Mouse (Mus musculus): ENCODE measurements around the gene Pigc.

Pigc gene

DNA sequence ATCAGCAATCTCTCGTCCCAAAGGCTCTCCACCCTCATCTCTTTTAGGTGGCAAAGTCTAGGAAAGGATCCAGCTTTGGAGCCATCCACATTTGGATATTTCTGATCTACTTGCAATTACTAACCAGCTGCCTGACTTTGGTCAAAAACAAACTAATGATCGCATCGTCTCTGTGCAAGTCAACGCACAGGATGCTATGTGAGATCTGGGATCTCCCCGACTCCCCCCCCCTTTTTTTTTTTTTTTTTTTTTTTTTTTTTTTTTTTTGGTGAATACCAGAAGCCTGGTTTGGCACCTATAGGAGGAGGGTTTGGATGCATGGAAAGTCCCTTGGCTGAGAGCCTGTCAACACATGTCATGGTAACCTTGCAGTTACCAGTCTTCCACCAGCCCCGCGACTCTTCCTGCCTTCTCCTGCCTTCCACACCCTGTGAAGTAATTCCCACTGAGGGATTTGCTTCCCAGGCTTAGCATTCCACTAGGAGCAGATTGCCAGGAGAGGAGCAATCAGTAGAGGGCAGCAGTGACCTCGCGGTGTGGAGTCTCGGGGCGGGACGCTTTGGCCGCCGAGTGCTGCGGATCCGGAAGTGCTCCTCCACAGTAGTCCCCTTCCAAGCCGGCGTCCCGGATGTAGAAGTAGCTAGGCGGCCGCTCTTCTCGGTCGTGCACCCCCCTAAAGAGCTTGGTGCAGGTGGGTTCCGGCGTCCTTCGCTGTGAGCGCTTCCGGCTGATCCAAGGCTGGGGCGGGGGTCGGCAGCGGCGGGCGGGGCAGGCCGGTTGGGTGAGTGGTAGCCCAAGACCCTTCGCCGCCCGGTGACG lies at the start of gene Pigc:
Gene Pigc (plus strand): TSS at position 598 of the 819 bp plus-strand sequence.
- Histone ChIP-seq H3K36me3 (ENCODE audit: control insufficient read depth, insufficient read depth, low read length, poor library complexity, severe bottlenecking) (no peaks in the 10 kb centered on the region), H3K27me3 (ENCODE audit: control insufficient read depth, insufficient read depth, low read length, poor library complexity, severe bottlenecking) (no peaks in the 10 kb centered on the region)
- peak; percentile 85 for DNase-seq (ENCODE audit: low read depth, low spot score)

DNA sequence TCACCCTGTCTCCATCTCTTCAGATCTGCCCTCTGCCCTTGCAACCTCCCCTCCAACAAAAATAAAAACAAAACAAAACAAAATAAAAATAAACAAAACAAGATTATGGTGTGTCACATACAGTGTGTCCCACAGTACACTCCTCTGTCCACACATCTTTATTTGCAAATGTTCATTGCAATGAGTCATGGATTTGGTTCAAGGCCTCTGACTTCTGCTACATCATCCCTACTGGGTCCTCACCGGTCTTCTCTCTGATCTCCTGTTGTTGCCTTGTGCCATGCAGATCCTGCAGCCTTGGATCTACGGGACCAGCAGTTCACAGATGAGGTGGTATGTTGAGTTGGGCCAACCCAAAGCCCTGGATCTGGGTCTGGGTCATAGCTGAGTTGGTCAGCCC lies 49.4 kb upstream of the Pigc start:
- Histone ChIP-seq H3K27me3 (ENCODE audit: control insufficient read depth, insufficient read depth, low read length, poor library complexity, severe bottlenecking) (no peaks in the 10 kb centered on the region), H3K36me3 (ENCODE audit: control insufficient read depth, insufficient read depth, low read length, poor library complexity, severe bottlenecking) (no peaks in the 10 kb centered on the region)
- no peak for DNase-seq (ENCODE audit: low read depth, low spot score)

DNA sequence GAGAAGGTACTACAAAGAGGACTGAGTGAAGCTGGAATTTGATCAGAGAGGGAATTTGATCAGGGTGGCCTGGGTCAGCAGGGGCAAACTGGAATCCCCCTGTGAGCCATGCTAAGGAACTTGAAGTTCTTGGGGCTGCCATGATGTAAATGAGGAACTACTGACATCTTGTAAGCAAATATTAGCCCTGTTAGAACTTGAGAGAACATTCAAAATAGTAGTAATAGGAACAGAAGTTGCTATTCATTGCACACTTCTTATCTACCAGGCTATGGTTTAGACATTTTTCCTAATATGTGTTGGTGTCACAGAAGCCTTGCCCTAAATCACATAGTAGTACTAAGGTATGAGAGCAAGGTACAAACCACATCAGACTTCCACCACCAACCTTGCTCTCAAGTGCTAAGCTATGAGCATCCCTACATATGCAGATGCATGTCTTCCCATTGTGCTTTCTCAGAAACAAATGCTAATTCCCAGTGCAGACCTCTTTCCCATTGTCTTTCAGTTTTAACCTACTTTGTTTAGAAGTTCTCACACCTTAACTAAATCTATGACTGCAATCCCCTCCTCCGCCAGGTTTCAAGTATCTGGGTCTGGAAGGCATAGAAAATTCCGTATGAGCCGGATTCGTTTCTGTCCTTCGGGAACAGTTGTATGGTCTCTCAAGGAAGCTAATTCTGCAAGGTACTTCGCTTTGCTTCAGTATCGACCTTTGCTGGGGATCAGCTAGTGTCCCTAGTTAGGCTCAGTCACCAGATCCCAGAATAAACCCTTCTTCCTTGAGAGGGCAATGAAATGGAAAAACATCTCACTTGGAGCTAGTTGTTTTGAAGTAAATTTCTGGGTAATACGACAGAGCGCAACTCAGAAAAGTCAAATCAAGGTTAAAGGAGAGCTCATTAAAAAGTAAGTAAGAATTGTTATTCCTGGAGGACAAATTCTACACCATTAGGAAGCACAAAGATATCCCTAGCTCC lies 48.2 kb upstream of the Pigc start:
- no peak for DNase-seq (ENCODE audit: low read depth, low spot score)
- H3K36me3 ChIP-seq (ENCODE audit: control insufficient read depth, insufficient read depth, low read length, poor library complexity, severe bottlenecking) = no peaks in the 10 kb centered on the region
- no peaks in the 10 kb centered on the region for H3K27me3 ChIP-seq (ENCODE audit: control insufficient read depth, insufficient read depth, low read length, poor library complexity, severe bottlenecking)

DNA sequence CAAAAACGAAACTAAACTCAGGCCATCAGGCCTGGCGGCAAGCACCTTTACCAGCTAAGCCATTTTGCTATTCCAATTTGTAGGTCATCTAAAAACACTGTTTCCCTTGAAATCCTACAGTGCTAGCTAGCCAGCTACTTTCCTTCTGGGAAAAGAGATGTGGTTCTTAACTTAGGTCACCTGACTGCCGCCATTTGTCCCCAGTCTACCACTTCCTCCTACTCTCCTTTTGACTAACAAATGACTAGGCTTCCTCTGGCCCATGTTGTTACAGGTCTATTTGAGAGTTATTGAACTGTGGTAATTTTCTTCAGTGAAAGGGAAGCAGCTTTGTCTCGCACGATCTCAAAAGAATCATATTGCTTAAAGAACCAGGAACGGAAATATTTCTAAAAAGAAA lies 47.1 kb upstream of the Pigc start:
- H3K27me3 ChIP-seq (ENCODE audit: control insufficient read depth, insufficient read depth, low read length, poor library complexity, severe bottlenecking) = no peaks in the 10 kb centered on the region
- peak; percentile 75 for DNase-seq (ENCODE audit: low read depth, low spot score)
- H3K36me3 ChIP-seq (ENCODE audit: control insufficient read depth, insufficient read depth, low read length, poor library complexity, severe bottlenecking) = no peaks in the 10 kb centered on the region

DNA sequence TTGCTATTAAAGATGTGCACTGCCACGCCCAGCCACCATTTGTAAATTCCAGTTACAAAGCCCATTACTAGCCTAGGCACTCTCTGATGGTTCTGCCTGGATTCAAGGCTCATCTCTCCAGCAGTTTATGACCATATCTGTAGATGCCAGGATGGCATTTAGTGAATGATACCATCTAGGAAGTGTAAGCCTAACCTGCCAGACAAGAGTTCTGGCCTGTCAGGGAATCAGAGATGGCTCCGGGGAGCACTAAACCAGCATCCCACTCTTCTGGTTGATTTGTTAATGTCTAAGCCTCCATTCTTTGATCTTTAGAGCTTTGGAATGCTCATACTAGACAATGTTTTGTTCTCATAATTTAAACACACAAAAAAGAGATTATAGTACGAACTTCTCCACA lies 44.7 kb upstream of the Pigc start:
- Histone ChIP-seq H3K27me3 (ENCODE audit: control insufficient read depth, insufficient read depth, low read length, poor library complexity, severe bottlenecking) (no peaks in the 10 kb centered on the region), H3K36me3 (ENCODE audit: control insufficient read depth, insufficient read depth, low read length, poor library complexity, severe bottlenecking) (no peaks in the 10 kb centered on the region)
- no peak for DNase-seq (ENCODE audit: low read depth, low spot score)

DNA sequence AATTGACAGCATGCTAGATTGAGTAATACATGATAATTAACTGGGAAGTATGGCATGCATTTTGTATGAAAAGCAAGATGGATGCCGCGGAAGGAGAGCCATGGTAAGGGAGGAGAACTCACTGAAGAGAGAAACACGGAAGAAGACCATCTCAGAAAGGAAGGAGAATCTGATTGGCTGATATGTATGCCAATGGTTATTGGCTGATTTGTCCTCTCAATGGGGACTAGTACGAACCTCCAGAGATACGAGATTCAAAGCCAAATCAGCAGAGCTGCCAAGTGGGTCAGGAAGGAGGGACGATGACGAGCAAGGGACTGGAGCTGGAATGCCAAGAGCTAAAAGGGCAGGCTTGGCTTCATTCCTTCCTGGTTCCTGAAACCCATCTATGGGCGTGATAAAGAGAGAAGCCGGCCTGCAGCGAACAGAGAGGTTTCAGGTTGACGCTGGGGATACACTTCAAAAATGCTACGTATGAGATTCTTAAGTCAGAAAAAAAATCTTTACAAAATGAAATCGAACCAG lies 43.6 kb upstream of the Pigc start:
- Histone ChIP-seq H3K27me3 (ENCODE audit: control insufficient read depth, insufficient read depth, low read length, poor library complexity, severe bottlenecking) (no peaks in the 10 kb centered on the region), H3K36me3 (ENCODE audit: control insufficient read depth, insufficient read depth, low read length, poor library complexity, severe bottlenecking) (no peaks in the 10 kb centered on the region)
- DNase-seq (ENCODE audit: low read depth, low spot score) = no peak

DNA sequence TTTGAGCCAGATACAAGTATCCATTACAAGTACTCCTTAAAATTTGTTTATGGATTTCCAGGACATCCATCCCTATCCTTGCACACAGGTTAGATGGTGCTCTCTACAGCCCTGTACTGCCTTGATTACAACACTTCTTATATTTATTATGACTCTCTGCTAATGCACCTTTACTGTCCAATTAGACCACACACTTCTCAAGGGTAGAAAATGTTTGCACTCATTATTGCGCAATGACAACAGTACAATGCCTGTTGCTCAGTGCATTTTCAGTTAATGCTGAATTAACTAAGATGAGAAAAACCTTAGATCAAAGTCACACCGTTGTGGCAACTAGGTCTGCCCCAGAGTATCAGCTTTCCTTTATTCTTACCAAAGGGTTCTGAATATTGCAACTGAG lies 41.0 kb upstream of the Pigc start:
- Histone ChIP-seq H3K27me3 (ENCODE audit: control insufficient read depth, insufficient read depth, low read length, poor library complexity, severe bottlenecking) (no peaks in the 10 kb centered on the region), H3K36me3 (ENCODE audit: control insufficient read depth, insufficient read depth, low read length, poor library complexity, severe bottlenecking) (no peaks in the 10 kb centered on the region)
- no peak for DNase-seq (ENCODE audit: low read depth, low spot score)

DNA sequence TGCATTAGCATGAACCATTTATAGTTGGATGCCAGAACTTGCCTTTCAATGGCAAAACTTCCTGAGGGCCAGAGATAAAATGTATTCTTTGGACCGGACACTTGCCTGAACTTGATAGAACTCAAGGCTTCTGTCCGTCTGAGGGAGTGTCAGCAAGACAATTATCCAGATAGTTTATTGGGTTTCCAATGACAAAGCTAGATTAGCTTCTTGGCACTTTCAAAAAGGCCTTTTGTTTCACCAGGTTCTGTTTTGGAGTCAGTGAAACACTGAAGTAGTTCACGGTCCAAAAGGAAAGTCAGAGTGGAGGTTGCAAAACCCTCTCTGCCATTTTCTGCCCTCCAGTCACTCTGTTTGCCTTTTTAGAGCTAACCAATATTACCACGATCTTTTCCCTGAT lies 37.7 kb upstream of the Pigc start:
- Histone ChIP-seq H3K36me3 (ENCODE audit: control insufficient read depth, insufficient read depth, low read length, poor library complexity, severe bottlenecking) (no peaks in the 10 kb centered on the region), H3K27me3 (ENCODE audit: control insufficient read depth, insufficient read depth, low read length, poor library complexity, severe bottlenecking) (no peaks in the 10 kb centered on the region)
- no peak for DNase-seq (ENCODE audit: low read depth, low spot score)

DNA sequence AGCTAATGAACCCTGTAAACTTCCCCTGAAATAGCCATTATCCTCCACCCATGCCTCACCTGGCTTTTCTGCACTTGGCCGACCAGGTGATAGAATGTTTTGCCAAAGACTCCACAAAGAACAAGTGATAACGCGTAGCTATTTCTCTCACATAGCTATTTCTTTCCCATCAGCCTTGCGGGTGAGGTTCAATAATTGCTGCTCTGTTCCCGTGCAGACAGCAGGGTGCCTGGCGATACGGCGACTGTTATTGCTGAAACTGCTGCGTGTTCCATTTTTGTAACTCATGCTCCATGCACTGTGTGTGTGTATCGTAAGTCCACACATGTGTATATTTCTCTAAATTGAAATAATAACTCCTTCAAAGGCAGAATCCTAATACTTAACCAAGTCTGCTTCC lies 37.2 kb upstream of the Pigc start:
- Histone ChIP-seq H3K36me3 (ENCODE audit: control insufficient read depth, insufficient read depth, low read length, poor library complexity, severe bottlenecking) (no peaks in the 10 kb centered on the region), H3K27me3 (ENCODE audit: control insufficient read depth, insufficient read depth, low read length, poor library complexity, severe bottlenecking) (no peaks in the 10 kb centered on the region)
- no peak for DNase-seq (ENCODE audit: low read depth, low spot score)

DNA sequence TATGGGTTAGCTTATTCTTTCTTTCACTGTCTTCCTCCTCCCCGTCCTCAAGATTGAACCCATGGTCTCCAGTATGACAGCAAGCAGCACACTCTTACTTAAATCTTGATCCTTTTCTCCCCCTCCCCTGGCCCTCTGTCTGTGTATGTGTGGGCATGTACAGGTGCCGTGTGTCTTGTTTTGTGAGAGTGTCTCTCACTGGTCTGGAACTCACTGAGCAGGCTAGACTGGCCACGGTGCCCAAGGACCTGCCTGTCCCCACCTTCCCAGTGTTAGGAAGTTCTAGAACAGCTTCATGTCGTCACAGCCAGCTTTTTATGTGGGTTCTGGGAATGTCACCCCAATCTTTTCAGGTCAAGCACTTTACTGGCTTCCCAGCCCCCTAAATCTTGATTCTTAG lies 36.7 kb upstream of the Pigc start:
- DNase-seq (ENCODE audit: low read depth, low spot score) = no peak
- H3K36me3 ChIP-seq (ENCODE audit: control insufficient read depth, insufficient read depth, low read length, poor library complexity, severe bottlenecking) = no peaks in the 10 kb centered on the region
- H3K27me3 ChIP-seq (ENCODE audit: control insufficient read depth, insufficient read depth, low read length, poor library complexity, severe bottlenecking) = no peaks in the 10 kb centered on the region

DNA sequence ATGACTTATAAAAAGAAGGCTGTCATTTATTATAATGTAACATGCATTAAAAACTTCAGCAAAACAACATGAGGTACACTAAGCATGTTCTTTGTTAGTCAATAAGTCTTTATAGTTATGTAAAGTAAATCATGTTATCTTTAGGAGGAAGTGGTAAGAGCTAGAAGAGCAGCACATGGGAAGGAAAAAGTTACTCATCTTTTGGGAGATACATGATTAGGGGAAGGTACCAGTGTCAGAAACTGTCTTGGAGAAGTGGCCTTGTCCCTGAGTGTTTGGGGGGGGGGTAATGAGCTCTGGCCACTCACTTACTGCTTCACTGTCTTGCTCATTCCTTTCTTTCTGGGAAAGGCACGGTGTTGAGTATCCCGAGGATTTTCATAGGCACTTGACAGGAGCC lies 26.9 kb upstream of the Pigc start:
- Histone ChIP-seq H3K27me3 (ENCODE audit: control insufficient read depth, insufficient read depth, low read length, poor library complexity, severe bottlenecking) (no peaks in the 10 kb centered on the region), H3K36me3 (ENCODE audit: control insufficient read depth, insufficient read depth, low read length, poor library complexity, severe bottlenecking) (no peaks in the 10 kb centered on the region)
- no peak for DNase-seq (ENCODE audit: low read depth, low spot score)

DNA sequence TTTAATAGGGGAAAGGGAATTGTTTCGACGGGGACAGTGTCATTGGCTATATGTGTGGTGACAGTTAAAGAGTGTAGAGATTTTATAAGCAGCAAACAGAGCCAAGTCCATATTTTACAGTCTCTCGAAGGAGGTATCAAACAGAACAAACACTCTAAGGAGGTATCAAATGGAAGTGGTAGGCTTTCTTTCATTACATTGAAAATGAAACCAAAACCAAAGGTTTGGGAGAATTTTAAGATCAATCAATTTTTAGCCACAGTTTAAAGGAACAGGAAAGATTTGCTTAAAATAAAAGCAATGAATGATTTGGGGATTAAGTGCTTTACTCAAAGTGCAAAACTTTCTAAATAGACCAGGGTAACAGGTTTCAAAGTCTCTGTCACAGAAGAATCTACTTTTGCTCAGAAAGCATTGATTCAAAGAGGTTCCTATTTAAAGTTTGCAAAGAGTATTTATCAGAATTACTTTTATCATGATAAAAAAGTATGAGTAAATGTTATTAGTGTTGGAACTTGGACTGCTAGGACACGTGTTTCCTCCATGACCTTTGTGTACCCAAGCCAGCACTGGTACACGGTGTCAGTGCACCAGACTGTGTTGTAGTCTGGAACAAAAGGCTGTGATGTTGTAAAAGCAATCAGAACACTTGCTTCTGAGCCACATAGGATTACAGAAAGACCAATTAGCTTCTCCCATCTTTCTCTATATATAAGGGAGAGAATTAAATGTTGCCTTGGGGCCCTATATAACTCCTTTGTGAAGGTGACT lies 17.8 kb upstream of the Pigc start:
- Histone ChIP-seq H3K27me3 (ENCODE audit: control insufficient read depth, insufficient read depth, low read length, poor library complexity, severe bottlenecking) (no peaks in the 10 kb centered on the region), H3K36me3 (ENCODE audit: control insufficient read depth, insufficient read depth, low read length, poor library complexity, severe bottlenecking) (no peaks in the 10 kb centered on the region)
- no peak for DNase-seq (ENCODE audit: low read depth, low spot score)

DNA sequence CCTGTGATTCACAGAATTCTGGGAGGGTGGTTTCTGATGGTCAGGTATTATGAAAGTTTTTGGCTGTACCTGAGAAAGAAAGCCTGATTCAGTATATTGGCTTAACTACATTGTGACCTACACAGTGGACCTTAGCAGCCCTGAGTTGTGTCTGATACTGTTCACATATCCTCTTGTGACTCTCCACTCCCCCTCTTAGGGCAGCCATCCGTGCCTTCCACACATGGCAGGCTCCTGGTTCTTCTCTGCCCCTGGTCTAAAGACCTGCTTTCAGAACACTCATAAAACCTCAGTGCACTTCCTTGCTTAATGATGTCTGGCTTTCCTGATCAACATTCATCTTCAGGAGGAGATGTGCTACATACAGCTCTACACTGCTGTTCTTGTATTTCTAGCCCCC lies 16.4 kb upstream of the Pigc start:
- H3K27me3 ChIP-seq (ENCODE audit: control insufficient read depth, insufficient read depth, low read length, poor library complexity, severe bottlenecking) = no peaks in the 10 kb centered on the region

DNA sequence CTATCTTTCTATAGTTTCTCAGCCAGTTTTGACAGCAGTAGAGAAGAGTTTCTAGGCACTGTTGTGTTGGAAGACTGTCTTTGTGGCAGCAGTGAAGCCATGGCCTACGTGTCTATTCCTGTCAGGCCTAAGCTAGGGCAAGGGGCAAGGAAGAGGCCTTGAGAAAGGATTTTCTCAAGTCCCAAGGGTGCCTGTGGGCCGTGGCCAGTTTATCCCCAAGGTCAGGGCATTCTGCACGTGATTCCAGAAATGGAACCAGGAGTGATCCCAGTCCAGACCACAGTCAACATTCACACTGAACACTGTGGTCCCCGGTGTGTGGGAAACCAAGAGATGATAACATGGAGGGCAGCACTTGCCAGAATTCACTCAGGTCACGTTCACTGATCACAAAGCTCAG lies 13.1 kb upstream of the Pigc start:
- Histone ChIP-seq H3K27me3 (ENCODE audit: control insufficient read depth, insufficient read depth, low read length, poor library complexity, severe bottlenecking) (no peaks in the 10 kb centered on the region), H3K36me3 (ENCODE audit: control insufficient read depth, insufficient read depth, low read length, poor library complexity, severe bottlenecking) (no peaks in the 10 kb centered on the region)
- DNase-seq (ENCODE audit: low read depth, low spot score) = no peak

More for the DNA sequence above, 16.4 kb upstream of the Pigc start:
- no peak for DNase-seq (ENCODE audit: low read depth, low spot score)
- no peaks in the 10 kb centered on the region for H3K36me3 ChIP-seq (ENCODE audit: control insufficient read depth, insufficient read depth, low read length, poor library complexity, severe bottlenecking)

Data from splenic B cell, adult 2 months (primary cell).